Mouse (Mus musculus) large intestine, adult 2 months (tissue): ENCODE data around the gene Ppp1r18. TPM values are rescaled to one million over a fixed set of nuclear protein-coding genes. Genes with fewer than 3 reads are reported as not detected.

ENCODE experiments used
- DNase-seq: peaks from one replicate; pipeline ENCODE4 v3.0.0-alpha.2; 2012; ENCODE audit warnings: low read depth, low spot score
- WGBS: fragments of 180-500 bp; shearing (Covaris S2); methylation state at CpG from one replicate; pipeline ENCODE4 v1.1.7; 2018; 5-methylcytosine and 5-hydroxymethylcytosine counted together
- polyA plus RNA-seq: library from polyadenylated mRNA; depleted of rRNA; stranded (reverse); fragments of >200 nt; gene quantifications from 2 replicates; pipeline ENCODE4 v1.2.3, GENCODE M21; 2012; rRNA removed

The Ppp1r18 gene
- polyA plus RNA-seq, result 26.7 and 27.5 TPM in 2 replicates

DNA sequence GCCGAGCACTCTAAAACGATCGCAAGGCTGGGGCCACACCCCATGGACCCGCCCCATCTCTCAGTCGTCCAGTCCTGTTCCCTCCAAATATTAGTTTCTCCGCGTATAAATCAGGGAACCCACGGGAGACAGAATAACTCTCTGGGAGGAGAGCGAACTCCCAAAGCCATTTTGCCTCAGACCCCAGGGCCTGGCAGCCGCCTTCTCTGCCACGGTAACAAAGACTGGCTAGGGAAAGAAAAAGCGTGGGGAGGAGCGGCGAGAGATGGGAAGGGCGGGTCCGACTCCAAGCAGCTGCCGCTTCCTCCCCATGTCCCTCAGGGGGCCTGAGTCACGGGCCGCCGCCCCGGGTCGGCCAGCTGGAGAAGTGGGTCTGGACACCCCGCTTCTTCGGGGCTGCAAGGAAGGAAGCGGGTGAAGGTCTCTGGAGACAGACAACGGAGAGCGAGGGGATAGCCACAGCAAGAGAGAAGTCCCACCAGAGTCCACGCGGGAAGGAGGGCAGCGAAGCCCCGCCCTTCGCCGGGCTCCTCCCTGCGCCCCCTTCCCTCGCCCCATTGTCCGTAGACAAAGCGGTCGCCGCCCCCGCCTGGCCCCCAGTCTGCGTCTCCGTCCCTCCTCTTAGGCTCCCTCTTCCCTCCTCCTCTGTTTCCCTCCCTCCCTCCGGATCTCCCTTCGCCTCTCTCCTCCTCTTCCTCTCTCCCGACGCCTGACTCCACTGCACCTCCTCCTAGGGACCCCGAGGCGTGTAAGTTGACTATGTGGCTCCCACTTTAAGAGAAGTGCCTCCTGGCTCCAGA, at the start of gene Ppp1r18:
Ppp1r18 (plus strand) TSS at position 113 of the 800 bp plus-strand sequence.
- DNase-seq, result no peak
- under 1% methylated on average over 48 of the region's 48 CpGs for WGBS

DNA sequence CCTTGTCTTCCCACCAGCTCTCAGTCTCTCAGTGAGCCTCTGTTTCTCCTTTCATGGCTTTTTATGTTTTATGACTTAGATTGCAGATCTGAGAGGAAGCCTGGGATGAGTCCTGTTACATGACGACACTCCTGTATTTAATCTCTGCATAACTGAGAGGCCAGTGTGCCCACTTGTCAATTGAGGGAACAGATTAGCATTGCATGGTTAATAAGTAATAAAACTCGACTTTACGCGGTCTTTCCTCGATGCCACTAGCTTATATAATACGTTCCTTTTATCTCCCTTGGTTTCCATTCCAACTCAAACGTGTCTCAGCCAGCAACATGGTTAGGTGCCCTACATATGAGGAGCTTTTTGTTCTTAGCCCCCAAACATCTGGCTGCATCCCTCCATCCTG, 49.6 kb upstream of the Ppp1r18 start:
- 22% methylated on average over 7 of the region's 7 CpGs for WGBS
- no peak for DNase-seq

DNA sequence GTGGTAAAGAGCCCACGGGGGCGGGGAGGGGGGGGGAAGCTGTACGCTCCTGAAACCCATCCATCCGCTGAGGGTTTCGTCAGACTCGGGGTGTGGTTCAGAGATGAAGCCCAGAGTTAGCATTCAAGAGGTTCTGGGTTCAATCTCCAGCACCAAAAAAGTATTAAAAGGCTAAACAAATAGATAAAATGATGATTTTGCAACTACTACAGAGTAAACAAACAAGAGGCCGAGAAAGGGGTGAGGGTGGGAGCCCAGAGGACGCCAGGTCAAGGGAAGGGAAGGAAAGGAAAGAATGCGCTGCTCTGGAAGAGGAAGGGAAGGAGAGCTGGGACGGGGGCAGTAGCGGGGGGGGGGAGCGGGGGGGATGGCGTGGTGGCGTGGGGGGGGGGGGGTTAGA, 48.7 kb upstream of the Ppp1r18 start:
- DNase-seq, result no peak
- WGBS, result 60% methylated on average over 11 of the region's 14 CpGs

DNA sequence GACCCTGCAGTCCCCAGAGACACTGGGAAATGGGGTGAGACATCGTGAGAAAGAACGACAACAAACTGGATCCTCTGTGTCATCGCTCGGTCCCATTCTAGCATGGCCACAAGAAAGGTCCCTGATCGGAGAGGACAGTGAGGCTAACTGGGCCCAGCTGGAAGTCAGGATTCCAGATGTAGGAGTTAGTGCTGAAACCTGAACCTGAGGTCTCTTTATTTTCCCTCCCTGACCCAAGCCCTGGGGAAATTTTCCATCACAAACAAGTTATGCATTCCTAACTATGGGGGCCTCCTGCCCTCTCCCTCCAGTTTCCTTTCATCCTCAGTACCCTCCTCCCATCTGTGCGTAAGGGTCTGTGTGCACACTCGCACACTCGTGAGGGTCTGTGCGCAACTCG, 48.2 kb upstream of the Ppp1r18 start:
- WGBS, result 81% methylated on average over 10 of the region's 10 CpGs
- DNase-seq, result no peak

DNA sequence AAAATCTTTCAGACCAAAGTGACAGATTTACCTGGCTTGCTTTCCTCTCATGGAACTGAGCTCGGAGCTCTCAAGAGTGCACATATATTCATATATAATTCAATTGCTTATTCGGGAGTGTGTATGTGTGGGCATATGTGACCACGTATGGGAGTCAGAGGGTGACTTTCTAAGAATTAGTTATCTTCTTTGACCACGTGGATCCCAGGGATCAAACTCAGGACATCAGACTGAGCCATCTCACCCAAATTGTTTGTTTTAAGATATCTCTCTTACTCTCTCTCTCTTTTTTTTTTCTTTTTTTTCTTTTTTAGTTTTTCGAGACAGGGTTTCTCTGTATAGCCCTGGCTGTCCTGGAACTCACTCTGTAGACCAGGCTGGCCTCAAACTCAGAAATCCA, 45.3 kb upstream of the Ppp1r18 start:
- WGBS, result 89% methylated on average over 5 of the region's 5 CpGs
- no peak for DNase-seq

DNA sequence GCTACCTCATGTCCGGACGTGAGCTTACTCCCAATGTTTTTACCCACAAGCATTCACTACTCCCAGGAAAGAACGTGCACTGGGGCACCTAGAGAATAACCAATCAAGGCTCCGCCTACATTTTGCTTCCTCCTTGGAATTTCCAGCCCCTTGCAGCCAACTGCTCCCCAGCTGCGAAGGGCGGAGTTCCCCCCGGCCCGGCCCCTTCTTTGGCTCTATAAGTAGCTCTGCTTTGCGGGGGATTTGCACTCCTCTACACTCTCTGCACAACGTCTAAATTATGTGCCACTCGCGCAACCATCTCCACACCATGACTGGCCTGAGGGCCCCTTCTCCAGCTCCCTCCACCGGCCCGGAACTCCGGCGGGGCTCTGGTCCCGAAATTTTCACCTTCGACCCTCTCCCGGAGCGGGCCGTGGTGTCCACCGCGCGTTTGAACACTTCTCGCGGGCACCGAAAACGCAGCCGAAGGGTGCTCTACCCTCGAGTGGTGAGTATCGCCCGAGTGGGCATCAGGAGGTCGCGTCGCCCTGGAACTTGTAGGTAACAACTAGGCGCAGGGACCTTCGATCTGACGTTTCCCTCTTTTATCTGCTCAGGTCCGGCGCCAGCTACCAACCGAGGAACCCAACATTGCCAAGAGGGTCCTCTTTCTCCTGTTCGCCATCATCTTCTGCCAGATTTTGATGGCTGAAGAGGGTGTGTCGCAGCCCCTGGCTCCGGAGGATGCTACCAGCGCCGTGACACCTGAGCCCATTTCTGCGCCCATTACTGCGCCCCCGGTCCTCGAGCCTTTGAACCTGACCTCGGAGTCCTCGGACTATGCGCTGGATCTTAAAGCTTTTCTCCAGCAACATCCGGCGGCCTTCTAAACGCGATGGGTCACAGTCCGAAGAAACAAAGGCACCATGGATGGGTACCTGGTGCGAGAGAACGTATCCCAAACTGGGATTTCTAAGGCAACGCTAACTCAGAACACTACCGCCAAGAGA, 43.7 kb upstream of the Ppp1r18 start, which contains the start of gene Ier3:
Ier3 (plus strand) TSS at position 246 of the 992 bp plus-strand sequence.
- DNase-seq, result peak; percentile 86
- under 1% methylated on average over 62 of the region's 62 CpGs for WGBS

DNA sequence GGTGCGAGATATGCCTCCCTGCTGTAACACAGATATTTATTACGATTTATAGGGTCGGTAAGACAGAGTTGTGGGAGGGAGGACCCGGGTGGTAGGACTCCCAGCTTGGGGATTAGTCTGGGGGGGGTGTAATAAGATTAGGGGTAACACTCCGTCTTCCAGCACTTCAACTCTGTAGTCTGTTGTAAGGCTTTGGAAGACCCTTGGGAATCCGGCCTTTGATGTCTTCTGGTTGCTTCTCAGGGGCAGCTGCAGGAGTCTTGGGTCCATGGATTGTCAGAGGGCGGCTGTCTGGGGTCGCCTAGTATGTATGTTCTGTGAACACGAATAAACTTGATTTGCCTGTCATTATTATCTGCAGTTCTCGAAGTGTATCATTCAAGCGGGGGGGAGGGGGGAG, 42.8 kb upstream of the Ppp1r18 start:
- 2% methylated on average over 11 of the region's 11 CpGs for WGBS
- no peak for DNase-seq

DNA sequence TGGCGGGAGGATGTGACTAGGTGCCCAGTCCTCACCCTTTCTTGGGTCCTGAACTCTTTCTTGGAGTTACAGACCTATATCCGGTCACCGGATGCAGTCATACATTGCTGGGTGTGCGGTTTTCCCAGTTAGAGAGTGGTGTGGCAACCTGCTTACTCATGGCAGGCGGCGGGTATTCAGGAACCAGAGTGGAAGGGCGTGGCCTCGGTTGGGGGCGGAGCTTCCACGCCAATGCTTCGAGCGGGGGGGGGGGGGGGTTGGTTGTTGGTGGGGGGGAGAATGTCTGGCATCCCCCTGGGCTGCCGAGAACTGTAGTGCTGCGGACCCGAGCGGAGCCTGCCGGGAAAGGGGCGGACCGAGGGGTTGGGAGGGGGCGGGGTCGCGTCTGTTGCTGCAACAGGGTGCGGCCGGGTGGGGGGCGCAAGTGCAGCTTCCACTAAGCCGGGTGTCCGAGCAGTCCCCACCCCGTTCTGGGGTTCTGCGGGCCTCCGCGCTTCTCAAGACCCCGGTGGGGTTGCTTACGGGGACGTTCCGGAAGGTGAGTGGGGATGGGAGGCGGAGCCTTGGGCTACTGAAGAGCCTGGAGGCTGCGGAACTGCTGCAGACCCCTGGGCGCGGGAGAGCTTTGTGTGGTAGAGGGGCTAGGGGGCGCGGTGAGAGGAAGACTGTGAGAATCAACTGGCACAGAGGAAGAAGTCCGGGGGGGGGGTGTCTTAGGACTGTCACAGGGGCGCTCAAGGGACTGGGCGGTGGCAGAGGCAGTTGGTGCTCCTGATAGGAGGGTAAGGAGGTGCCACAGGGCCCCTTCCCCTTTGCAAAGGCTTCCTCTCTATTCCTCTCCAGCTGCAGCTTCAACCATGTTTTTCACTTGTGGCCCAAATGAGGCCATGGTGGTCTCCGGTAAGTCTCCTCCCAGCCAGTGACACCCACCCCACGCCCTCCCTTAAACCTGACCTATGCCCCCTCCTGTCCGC, 42.1 kb upstream of the Ppp1r18 start, which contains the start of gene Flot1:
Flot1 (plus strand) TSS at position 267 of the 974 bp plus-strand sequence.
- peak; percentile 84 for DNase-seq
- WGBS, result 2% methylated on average over 47 of the region's 47 CpGs

DNA sequence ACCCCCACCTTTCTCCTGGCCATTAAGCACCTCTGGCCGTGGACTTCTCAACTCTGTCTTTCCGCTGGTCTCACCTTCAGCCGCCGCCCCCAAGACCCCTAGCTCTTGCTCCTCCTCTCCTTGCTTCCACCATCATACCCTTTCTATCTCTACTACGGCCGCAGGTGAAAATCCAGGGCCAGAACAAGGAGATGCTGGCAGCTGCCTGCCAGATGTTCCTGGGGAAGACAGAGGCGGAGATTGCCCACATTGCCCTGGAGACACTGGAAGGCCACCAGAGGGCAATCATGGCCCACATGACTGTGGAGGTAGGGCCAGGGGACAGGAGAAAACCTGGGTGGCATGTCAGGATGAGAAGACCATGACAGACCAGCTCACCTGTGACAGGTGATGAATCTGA, 41.0 kb upstream of the Ppp1r18 start:
- DNase-seq, result no peak
- 70% methylated on average over 7 of the region's 7 CpGs for WGBS

DNA sequence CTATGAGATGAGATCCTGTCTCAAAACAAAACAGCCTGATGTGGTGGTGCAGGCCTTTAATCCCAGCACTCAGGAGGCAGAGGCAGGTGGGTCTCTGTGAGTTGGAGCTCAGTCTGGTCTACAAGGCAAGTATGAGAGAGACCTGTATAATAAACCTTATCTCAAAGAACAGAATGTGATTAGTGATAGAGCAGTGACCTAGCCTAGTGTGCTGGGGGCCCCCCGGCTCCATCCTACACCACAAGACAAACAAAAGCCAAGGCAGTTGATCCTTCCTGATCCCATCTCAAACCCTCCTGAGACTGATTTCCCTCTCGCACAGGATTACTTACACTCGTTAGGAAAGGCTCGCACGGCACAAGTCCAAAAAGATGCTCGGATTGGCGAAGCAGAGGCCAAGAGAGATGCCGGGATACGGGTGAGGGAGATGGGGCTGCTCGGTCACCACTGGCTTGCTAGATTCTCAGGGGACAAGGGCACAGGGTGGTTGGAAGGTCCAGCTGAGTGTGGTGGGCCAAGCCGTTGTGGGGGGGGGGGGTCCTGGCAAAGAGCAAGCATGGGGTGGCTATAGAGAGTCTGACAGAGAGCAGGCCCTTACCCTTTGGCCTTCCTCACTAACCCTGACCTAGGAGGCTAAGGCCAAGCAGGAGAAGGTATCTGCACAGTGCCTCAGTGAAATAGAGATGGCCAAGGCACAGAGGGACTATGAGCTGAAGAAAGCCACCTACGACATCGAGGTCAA, 40.1 kb upstream of the Ppp1r18 start:
- 91% methylated on average over 13 of the region's 13 CpGs for WGBS
- no peak for DNase-seq

DNA sequence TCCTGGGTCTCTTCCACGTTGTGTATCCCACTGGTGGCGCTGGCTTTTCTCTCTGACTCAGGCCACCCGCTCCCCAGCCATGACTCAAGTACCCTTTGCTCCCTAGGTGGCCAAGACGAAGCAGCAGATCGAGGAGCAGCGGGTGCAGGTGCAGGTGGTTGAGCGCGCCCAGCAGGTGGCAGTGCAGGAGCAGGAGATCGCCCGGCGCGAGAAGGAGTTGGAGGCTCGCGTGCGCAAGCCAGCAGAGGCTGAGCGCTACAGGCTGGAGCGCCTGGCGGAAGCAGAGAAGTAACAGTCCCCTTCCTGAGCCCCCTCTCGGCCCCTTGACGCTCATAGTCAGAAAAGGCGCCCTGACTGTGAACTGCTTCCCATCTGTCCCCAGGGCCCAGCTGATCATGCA, 35.7 kb upstream of the Ppp1r18 start:
- 5% methylated on average over 21 of the region's 21 CpGs for WGBS
- no peak for DNase-seq

DNA sequence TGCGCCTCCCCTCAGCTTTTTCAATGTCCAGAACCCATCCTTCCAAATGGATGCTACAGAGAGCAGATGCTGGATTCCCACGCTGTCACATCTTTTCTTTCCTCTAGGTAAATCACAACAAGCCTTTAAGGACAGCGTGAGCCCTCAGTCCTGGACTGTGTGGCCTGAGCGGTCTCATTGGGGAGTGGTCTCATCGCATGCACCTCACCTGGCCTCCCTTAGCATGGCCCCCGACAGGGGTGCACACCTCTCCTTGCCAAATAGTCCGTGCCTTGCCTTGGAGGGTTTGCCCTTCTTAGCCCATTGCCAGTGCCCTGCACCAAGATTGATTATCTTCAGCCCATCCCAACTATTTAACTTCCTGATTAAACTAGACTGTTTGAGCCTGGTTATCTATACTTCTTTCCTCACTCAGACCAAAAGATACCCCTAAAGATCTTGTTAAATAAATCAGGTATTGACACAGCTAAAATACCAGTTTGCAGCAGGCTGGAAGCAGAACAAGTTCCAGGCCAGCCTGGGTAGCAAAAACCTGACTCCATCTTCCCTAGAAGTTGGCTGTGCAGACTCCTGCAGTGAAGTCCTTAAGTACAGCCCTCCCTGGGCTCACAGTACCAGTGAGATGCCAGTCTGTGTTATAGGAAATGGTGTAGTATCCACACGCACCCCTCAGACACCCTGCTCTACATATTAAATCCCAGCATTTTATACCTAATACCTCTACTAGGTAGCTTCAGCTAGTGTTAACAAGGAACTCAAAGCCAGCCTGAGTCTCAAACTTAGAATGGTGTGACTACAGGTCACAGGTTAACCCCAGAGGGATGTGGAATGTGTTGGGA, 32.8 kb upstream of the Ppp1r18 start:
- DNase-seq, result no peak
- 71% methylated on average over 8 of the region's 8 CpGs for WGBS

DNA sequence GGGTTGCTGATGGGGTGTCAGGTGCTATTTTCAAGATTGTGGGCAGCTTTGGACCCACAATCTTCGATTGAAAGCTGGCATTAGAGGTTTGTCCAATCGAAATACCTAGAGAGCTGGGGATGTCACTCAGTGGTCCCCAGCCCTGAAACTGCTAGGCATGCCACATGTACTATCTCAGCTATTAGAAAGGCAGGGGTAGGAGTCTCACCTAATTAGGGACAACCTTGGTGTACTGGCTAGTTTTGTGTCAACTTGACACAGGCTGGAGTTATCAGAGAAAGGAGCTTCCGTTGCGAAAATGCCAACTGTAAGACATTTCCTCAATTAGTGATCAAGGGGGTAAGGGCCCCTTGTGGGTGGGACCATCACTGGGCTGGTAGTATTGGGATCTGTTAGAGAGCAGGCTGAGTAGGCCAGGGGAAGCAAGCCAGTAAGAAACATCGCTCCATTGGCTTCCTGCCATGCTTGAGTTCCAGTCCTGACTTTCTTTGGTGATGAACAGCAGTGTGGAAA, 32.1 kb upstream of the Ppp1r18 start:
- WGBS, result 44% methylated on average over 5 of the region's 5 CpGs
- DNase-seq, result no peak

DNA sequence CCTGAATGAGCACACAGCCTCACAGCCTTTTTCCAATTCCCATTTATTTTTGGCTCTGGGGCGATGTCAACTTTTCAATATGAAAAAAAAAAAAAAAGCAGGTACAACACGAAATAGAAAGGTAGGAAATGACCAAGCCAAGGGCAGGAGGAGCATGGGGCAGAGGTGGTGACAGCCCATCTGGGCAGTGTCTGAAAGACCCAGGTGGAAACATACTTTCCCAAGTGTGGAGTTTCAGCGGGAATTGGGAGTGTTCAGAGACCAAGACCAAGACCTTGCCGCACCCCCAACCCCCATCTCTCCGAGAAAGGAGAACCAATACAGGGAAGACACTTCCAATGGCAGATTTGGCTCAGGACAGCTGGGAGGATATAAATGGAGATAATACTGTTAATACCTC, 31.5 kb upstream of the Ppp1r18 start:
- WGBS, result 62% methylated on average over 5 of the region's 5 CpGs
- DNase-seq, result no peak

DNA sequence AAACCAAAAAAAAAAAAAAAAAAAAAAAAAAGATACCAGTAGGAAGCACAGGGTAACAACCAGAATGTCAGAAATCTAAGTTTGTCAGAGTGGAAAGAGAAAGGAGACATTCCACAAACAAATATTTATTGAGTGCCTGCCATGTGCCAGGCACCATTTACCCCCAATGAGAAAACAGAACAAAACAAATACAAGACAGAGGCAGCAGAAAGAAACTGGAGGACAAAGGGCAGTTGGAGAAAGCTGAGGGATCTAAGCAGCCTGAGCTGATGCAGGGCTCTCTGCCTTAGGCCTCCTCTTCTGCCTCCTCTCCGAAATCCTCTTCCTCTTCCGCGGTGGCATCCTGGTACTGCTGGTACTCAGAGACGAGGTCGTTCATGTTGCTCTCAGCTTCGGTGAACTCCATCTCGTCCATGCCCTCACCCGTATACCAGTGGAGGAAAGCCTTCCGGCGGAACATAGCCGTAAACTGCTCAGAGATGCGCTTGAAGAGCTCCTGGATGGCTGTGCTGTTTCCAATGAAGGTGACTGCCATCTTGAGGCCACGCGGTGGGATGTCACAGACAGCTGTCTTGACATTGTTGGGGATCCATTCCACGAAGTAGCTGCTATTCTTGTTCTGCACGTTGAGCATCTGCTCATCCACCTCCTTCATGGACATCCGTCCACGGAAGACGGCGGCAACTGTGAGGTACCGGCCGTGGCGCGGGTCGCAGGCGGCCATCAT, 30.5 kb upstream of the Ppp1r18 start:
- 52% methylated on average over 26 of the region's 26 CpGs for WGBS

DNA sequence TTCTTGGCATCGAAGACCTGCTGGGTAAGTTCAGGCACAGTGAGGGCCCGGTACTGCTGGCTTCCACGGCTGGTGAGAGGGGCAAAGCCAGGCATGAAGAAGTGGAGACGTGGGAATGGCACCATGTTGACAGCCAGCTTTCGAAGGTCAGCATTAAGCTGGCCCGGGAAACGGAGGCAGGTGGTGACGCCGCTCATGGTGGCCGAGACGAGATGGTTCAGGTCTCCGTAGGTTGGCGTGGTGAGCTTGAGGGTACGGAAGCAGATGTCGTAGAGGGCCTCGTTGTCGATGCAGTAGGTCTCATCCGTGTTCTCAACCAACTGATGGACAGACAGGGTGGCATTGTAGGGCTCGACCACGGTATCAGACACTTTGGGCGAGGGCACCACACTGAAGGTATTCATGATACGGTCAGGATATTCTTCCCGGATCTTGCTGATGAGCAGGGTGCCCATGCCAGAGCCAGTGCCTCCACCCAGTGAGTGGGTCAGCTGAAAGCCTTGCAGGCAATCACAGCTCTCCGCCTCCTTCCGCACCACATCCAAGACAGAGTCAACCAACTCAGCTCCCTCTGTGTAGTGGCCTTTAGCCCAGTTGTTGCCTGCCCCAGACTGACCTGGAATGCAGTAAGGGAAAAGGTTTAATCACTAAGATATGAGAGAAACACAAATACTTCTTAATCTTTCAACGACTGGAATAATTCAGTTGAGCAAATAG, 29.8 kb upstream of the Ppp1r18 start:
- no peak for DNase-seq

More for the DNA sequence above, 30.5 kb upstream of the Ppp1r18 start:
- no peak for DNase-seq

More for the DNA sequence above, 29.8 kb upstream of the Ppp1r18 start:
- WGBS, result 55% methylated on average over 26 of the region's 26 CpGs
